Mouse (Mus musculus) CH12.LX (cell line): Measurements from ENCODE around the gene Drg1. TPM values are rescaled to one million over a fixed set of nuclear protein-coding genes. Genes with fewer than 3 reads are reported as not detected.

Source experiments
- DNase-seq: peaks from one replicate; pipeline ENCODE4 v3.0.0-alpha.2; 2013; ENCODE audit errors: extremely low read depth
- H3K27ac ChIP-seq: 2 replicates; pipeline ENCODE4 v1.5.1; 2012; ENCODE audit warnings: low read depth, mild to moderate bottlenecking, control low read depth, moderate library complexity; ENCODE audit not compliant: insufficient read depth
- H3K27me3 ChIP-seq: replicated peaks from 2 replicates; pipeline ENCODE3; 2012; ENCODE audit warnings: inconsistent platforms
- H3K36me3 ChIP-seq, 2 experiments: replicated peaks in 1 of 2; 2 replicates each; pipeline versions ENCODE3 to v1.6.1; 2012; ENCODE audit warnings: inconsistent platforms in 1 of 2, low read length in 1 of 2, mild to moderate bottlenecking in 1 of 2, mixed read lengths in 1 of 2, moderate library complexity in 1 of 2; ENCODE audit not compliant: control insufficient read depth in 1 of 2, insufficient read depth in 1 of 2
- H3K4me1 ChIP-seq, 2 experiments: 2 replicates each; pipeline ENCODE4 v1.6.1; 2012; ENCODE audit warnings: inconsistent platforms in 1 of 2, moderate library complexity in 1 of 2; ENCODE audit not compliant: insufficient read depth in 2 of 2, control insufficient read depth in 1 of 2
- H3K4me2 ChIP-seq: 2 replicates; pipeline ENCODE4 v1.6.1; 2012; ENCODE audit warnings: low read depth, mild to moderate bottlenecking, control low read depth; ENCODE audit not compliant: poor library complexity, insufficient read depth, severe bottlenecking
- H3K4me3 ChIP-seq, 3 experiments: fragments of 150-350 bp in 1 of 3; sonication (generic) in 1 of 3; replicated peaks in 1 of 3; 2 replicates each; pipeline versions ENCODE3 to v1.5.1; 2011 to 2012; ENCODE audit warnings: low read depth in 2 of 3, low read length in 2 of 3, mild to moderate bottlenecking in 2 of 3, moderate library complexity in 2 of 3, control low read depth in 1 of 3, improper control_type of control experiment in 1 of 3, inconsistent platforms in 1 of 3, mixed read lengths in 1 of 3; ENCODE audit not compliant: poor library complexity in 1 of 3
- H3K79me2 ChIP-seq: replicated peaks from 2 replicates; pipeline ENCODE4 v1.6.1; 2012; ENCODE audit warnings: mild to moderate bottlenecking, moderate library complexity; ENCODE audit not compliant: control insufficient read depth, poor library complexity, insufficient read depth, severe bottlenecking; ENCODE audit errors: extremely low read depth
- H3K9ac ChIP-seq: 2 replicates; pipeline ENCODE4 v1.6.1; 2012; ENCODE audit warnings: low read depth, mild to moderate bottlenecking, control low read depth, moderate library complexity; ENCODE audit not compliant: insufficient read depth
- H3K9me3 ChIP-seq: replicated peaks from 2 replicates; pipeline ENCODE3; 2012; ENCODE audit warnings: low read length, inconsistent platforms, mixed read lengths
- BHLHE40 ChIP-seq: IDR thresholded peaks from 2 replicates; pipeline ENCODE4 v1.6.1; 2011; ENCODE audit warnings: mild to moderate bottlenecking, low read depth, low read length, improper control_type of control experiment
- CHD1 ChIP-seq: IDR thresholded peaks from 2 replicates; pipeline ENCODE4 v1.6.1; 2012; ENCODE audit warnings: low read depth, low read length, improper control_type of control experiment, inconsistent platforms
- CHD2 ChIP-seq: IDR thresholded peaks from 2 replicates; pipeline ENCODE4 v1.6.1; 2011; ENCODE audit warnings: low read length, improper control_type of control experiment
- CTCF ChIP-seq, 2 experiments: IDR thresholded peaks in 1 of 2; conservative IDR thresholded peaks in 1 of 2; 2 replicates each; pipeline ENCODE4 v1.5.1; 2011 to 2012; ENCODE audit warnings: low read depth in 2 of 2, low read length in 2 of 2, improper control_type of control experiment in 1 of 2, inconsistent platforms in 1 of 2, mild to moderate bottlenecking in 1 of 2, moderate library complexity in 1 of 2
- ELF1 ChIP-seq: IDR thresholded peaks from 2 replicates; pipeline ENCODE4 v1.6.1; 2014; ENCODE audit warnings: low read depth, mild to moderate bottlenecking, inconsistent platforms, low read length, improper control_type of control experiment
- HCFC1 ChIP-seq: IDR thresholded peaks from 2 replicates; pipeline ENCODE4 v1.6.1; 2012; ENCODE audit warnings: low read depth, mild to moderate bottlenecking, inconsistent platforms, low read length, improper control_type of control experiment
- JUN ChIP-seq: IDR thresholded peaks from 2 replicates; pipeline ENCODE4 v1.6.1; 2011; ENCODE audit warnings: low read depth, mild to moderate bottlenecking, low read length, improper control_type of control experiment, moderate library complexity; ENCODE audit not compliant: insufficient read depth
- KAT2A ChIP-seq: IDR thresholded peaks from 2 replicates; pipeline ENCODE4 v1.6.1; 2012; ENCODE audit warnings: low read length, improper control_type of control experiment, inconsistent platforms; ENCODE audit not compliant: insufficient replicate concordance
- MAFK ChIP-seq: IDR thresholded peaks from 2 replicates; pipeline ENCODE4 v1.6.1; 2011; ENCODE audit warnings: low read length, improper control_type of control experiment; ENCODE audit not compliant: insufficient replicate concordance
- MAX ChIP-seq: IDR thresholded peaks from 2 replicates; pipeline ENCODE4 v1.6.1; 2011; ENCODE audit warnings: low read length, improper control_type of control experiment
- MAZ ChIP-seq: IDR thresholded peaks from 2 replicates; pipeline ENCODE4 v1.6.1; 2012; ENCODE audit warnings: low read depth, mild to moderate bottlenecking, inconsistent platforms, low read length, improper control_type of control experiment, moderate library complexity
- MEF2A ChIP-seq: IDR thresholded peaks from 2 replicates; pipeline ENCODE4 v1.6.1; 2014; ENCODE audit warnings: low read depth, mild to moderate bottlenecking, inconsistent platforms, low read length, improper control_type of control experiment, borderline replicate concordance
- MXI1 ChIP-seq: IDR thresholded peaks from 2 replicates; pipeline ENCODE4 v1.6.1; 2011; ENCODE audit warnings: mild to moderate bottlenecking, low read depth, low read length, improper control_type of control experiment
- MYC ChIP-seq: IDR thresholded peaks from 2 replicates; pipeline ENCODE4 v1.6.1; 2011; ENCODE audit warnings: low read depth, mild to moderate bottlenecking, improper control_type of control experiment, low read length
- NELFE ChIP-seq: IDR thresholded peaks from 2 replicates; pipeline ENCODE4 v1.6.1; 2011; ENCODE audit warnings: low read depth, low read length, improper control_type of control experiment
- NRF1 ChIP-seq: IDR thresholded peaks from 2 replicates; pipeline ENCODE4 v1.6.1; 2014; ENCODE audit warnings: low read depth, mild to moderate bottlenecking, inconsistent platforms, low read length, improper control_type of control experiment, moderate library complexity
- PAX5 ChIP-seq: IDR thresholded peaks from 2 replicates; pipeline ENCODE4 v1.6.1; 2012; ENCODE audit warnings: low read length, inconsistent platforms, mixed read lengths
- POLR2A ChIP-seq: IDR thresholded peaks from 2 replicates; pipeline ENCODE4 v1.6.1; 2011; ENCODE audit warnings: low read depth, mild to moderate bottlenecking, improper control_type of control experiment, low read length
- POLR2AphosphoS2 ChIP-seq: IDR thresholded peaks from 2 replicates; pipeline ENCODE4 v1.6.1; 2011; ENCODE audit warnings: low read depth, low read length, improper control_type of control experiment
- RAD21 ChIP-seq: IDR thresholded peaks from 2 replicates; pipeline ENCODE4 v1.6.1; 2011; ENCODE audit warnings: low read depth, mild to moderate bottlenecking, low read length, improper control_type of control experiment, moderate library complexity
- SMC3 ChIP-seq: IDR thresholded peaks from 2 replicates; pipeline ENCODE4 v1.6.1; 2011; ENCODE audit warnings: low read depth, low read length, improper control_type of control experiment
- TBP ChIP-seq: conservative IDR thresholded peaks from 2 replicates; pipeline ENCODE4 v1.6.1; 2011; ENCODE audit warnings: low read depth, low read length, improper control_type of control experiment
- TCF12 ChIP-seq: IDR thresholded peaks from 2 replicates; pipeline ENCODE4 v1.6.1; 2014; ENCODE audit warnings: low read depth, mild to moderate bottlenecking, inconsistent platforms, low read length, improper control_type of control experiment
- UBTF ChIP-seq: IDR thresholded peaks from 2 replicates; pipeline ENCODE4 v1.6.1; 2012; ENCODE audit warnings: low read depth, mild to moderate bottlenecking, inconsistent platforms, low read length, improper control_type of control experiment, moderate library complexity
- ZKSCAN1 ChIP-seq: IDR thresholded peaks from 2 replicates; pipeline ENCODE4 v1.6.1; 2012; ENCODE audit warnings: low read depth, inconsistent platforms, low read length, improper control_type of control experiment, borderline replicate concordance
- ZMIZ1 ChIP-seq: IDR thresholded peaks from 2 replicates; pipeline ENCODE4 v1.6.1; 2012; ENCODE audit warnings: low read depth, mild to moderate bottlenecking, inconsistent platforms, low read length, improper control_type of control experiment
- ZNF384 ChIP-seq: IDR thresholded peaks from 2 replicates; pipeline ENCODE4 v1.6.1; 2012; ENCODE audit warnings: low read depth, low read length, improper control_type of control experiment, inconsistent platforms
- dilution Hi-C: fragments of 300-500 bp; cut with MboI; formaldehyde crosslinking; loops from 2 replicates; pipeline ENCODE4 v1.14.3; 2020; ENCODE audit warnings: low sequenced_read_pairs; ENCODE audit not compliant: extremely low pct_unique_long_range_greater_than_20kb, extremely low pct_ligation_motif_present
- in situ Hi-C: fragments of 300-500 bp; cut with MboI; formaldehyde crosslinking; loops from 3 replicates; pipeline ENCODE4 v1.14.3; 2019; ENCODE audit warnings: low sequenced_read_pairs, low pct_ligation_motif_present, low pct_unique_long_range_greater_than_20kb, mixed read lengths
- polyA plus RNA-seq: library from polyadenylated mRNA; unstranded; fragments of >175 nt; gene quantifications from 2 replicates; pipeline ENCODE4 v1.2.1, GENCODE M21; 2012; ENCODE audit warnings: low read depth; ENCODE audit not compliant: insufficient read length
- total RNA-seq, 2 experiments: library from RNA; depleted of rRNA; stranded (reverse); fragments of 300-350 nt in 1 of 2; fragments of >200 nt in 1 of 2; gene quantifications; 2 replicates each; pipeline ENCODE4 v1.2.3; 2012 to 2014

The Drg1 gene
- total and polyA plus RNA-seq, 3 experiments = 158 to 480 (median 249) TPM

DNA sequence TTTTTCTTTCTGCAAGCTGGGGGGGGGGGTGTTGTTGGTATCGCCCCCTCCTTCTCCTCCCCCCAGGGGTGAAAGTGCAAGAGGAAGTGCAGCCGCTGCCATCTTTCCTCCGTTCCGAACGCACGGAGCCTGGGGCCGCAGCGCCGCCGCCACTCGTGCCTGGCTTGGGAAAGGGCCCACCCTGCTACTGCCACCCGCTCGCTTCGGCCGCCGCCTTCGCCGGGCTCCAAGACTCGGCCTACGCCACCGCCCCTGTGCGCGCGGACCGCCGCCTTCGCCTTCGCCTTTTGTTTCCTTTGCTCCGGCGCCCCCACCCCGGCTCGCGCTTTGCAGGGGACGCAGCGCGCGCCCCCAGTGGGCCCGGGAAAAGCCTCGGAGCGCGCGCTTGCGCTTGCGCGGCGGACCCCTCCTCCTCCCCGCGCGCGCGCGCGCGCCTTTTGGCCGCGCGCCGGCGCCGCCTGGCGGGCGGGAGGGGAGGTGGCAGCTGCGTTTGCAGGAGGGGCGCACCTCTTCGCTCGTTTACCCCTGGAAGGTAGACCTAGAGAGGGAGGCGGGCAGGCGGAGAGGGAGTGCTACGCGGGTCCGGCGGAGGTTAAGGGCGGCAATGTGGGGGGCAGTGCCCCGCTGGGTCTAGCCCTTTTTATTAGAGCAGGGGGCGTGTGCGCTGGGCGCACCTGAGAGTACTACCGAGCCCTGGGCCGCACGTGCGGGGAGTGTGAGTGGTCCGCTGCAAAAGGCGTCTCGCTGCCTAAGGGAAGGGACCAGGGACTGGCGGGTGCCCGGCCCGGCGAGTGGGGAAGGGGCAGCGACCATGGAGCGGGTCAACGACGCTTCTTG, 23.8 kb upstream of the Drg1 start:
- Histone ChIP-seq H3K27ac (peak overlapping the region; percentile 73), H3K9ac (peak overlapping the region; percentile 84), H3K4me3 (peak overlapping the region; percentile 79 to 85 (median 84)), H3K9me3 (no peaks in the 10 kb centered on the region), H3K27me3 (no peaks in the 10 kb centered on the region), H3K4me1 (peaks cover 5 to 45% of the 10 kb centered on the region in 2 experiments), H3K4me2 (peak overlapping the region; percentile 96), H3K36me3 (peaks cover 15 to 21% of the 10 kb centered on the region in 2 experiments), H3K79me2 (peaks cover 31% of the 10 kb centered on the region)
- dilution Hi-C loops = no loop called here
- DNase-seq = peak; percentile 79
- TF ChIP-seq MYC = peak; percentile 55; the same call in 1 of the 2 replicates
- no peak for TF ChIP-seq JUN
- TF ChIP-seq MEF2A = peak; percentile 24
- TF ChIP-seq CTCF (conservative IDR thresholded peaks at IDR 0.05 in 1 of 2, IDR thresholded peaks at IDR 0.05 in 1 of 2; ENCODE audit: low read depth in 2 of 2, low read length in 2 of 2) = peak; percentile 8 to 91; a peak in 2 of 4 replicates
- TF ChIP-seq TCF12 = peak; percentile 73; the same call in 1 of the 2 replicates
- peak; percentile 66; the same call in 1 of the 2 replicates for TF ChIP-seq HCFC1
- peak; percentile 78; the same call in 1 of the 2 replicates for TF ChIP-seq ZNF384
- TF ChIP-seq MAZ = peak; percentile 97
- no peak for TF ChIP-seq TBP
- peak; percentile 77 for TF ChIP-seq SMC3
- TF ChIP-seq CHD2 = peak; percentile 69
- TF ChIP-seq KAT2A = peak; percentile 50; the same call in 1 of the 2 replicates
- peak; percentile 88 for TF ChIP-seq POLR2A
- no peak for TF ChIP-seq MAFK
- TF ChIP-seq ZKSCAN1 = no peak
- no peak for TF ChIP-seq PAX5
- peak; percentile 92 for TF ChIP-seq NELFE
- TF ChIP-seq CHD1 = no peak
- TF ChIP-seq BHLHE40 = peak; percentile 94
- TF ChIP-seq NRF1 = peak; percentile 90
- peak; percentile 68; the same call in 1 of the 2 replicates for TF ChIP-seq ZMIZ1
- TF ChIP-seq ELF1 = peak; percentile 64; the same call in 1 of the 2 replicates
- peak; percentile 68; the same call in 1 of the 2 replicates for TF ChIP-seq MAX
- peak; percentile 29 for TF ChIP-seq RAD21
- TF ChIP-seq MXI1 = peak; percentile 91
- 0 out of 2 replicates have a peak, but pooled peaks have one; percentile 51 for TF ChIP-seq POLR2AphosphoS2
- TF ChIP-seq UBTF = peak; percentile 43; the same call in 1 of the 2 replicates
- in situ Hi-C loops = no loop called here
